ENCODE assay signal across 22 mouse cellular contexts in the genomic region with DNA sequence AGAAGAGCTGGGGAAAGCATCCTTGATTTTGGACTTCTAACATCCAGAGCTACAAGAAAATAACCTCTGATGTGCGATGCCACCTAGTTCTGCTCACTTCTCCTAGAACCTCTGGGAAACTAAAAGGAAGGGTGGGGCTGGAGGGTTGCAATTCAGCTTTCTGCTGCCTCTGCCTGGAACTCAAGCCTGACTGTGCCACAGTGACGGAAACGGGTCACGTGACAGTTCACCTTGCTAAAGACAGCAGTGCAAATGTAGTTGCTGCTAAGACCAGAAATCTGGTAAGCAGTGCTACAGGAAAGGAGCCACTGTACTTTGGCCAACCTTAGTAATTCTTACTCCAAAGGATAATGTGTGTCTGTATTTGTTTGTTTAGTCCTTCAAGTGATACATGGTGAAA. TPM values are rescaled to one million over a fixed set of nuclear protein-coding genes. Genes with fewer than 3 reads are reported as not detected.
A peak's percentile ranks its signal among the peaks of the same experiment; 100 is the strongest.
DNase-seq lines count a peak whose midpoint lies in the region; ATAC-seq and TF ChIP-seq lines count a peak whose summit lies in the region.
"Had no signal": no experiment of that assay in that cellular context is flagged by ENCODE, and none has a peak within 500 bp of the region (broad histone marks: within the 10 kb centered on the region; RNA-seq: fewer than 3 reads in every experiment).

No protein-coding gene starts in this region.

- DNase-seq in CH12.LX (ENCODE audit: extremely low read depth) (no peak), ZHBTc4 (ENCODE audit: low read depth, low spot score) (peak; percentile 41)
- no peak for DNase-seq in left cerebral cortex, adult 9 months (ENCODE audit: low spot score in 2 of 2)
- DNase-seq in gastrocnemius, postnatal 36 days, result no peak
- DNase-seq: adrenal gland, adult 2 months; adrenal gland, postnatal 10 days; adrenal gland, postnatal 25 days; cerebellum, adult 11 months; cerebellum, adult 2 months; cerebellum, adult 9-10 months; cerebellum, postnatal 10 days; cerebellum, postnatal 25 days; forebrain, postnatal 0 days had no signal

- no peak overlapping the region for H3K27ac ChIP-seq in CH12.LX (ENCODE audit: insufficient read depth, low read depth)
- H3K27ac ChIP-seq in intestine, embryonic 16.5 days (ENCODE audit: low read length), result no peak overlapping the region
- H3K27ac ChIP-seq: embryonic facial prominence, embryonic 10.5 days; embryonic facial prominence, embryonic 12.5 days; forebrain, embryonic 13.5 days; forebrain, embryonic 15.5 days had no signal

- H3K27me3 ChIP-seq in C2C12 (ENCODE audit: control insufficient read depth, insufficient read depth, insufficient read length) (peaks cover 22% of the 10 kb centered on the region), CH12.LX (replicated peaks) (no peaks in the 10 kb centered on the region)
- peaks cover 18% of the 10 kb centered on the region for H3K27me3 ChIP-seq in intestine, embryonic 16.5 days (replicated peaks; ENCODE audit: control insufficient read depth, insufficient read depth, low read length)

- no peak overlapping the region for H3ac ChIP-seq in C2C12 (ENCODE audit: control insufficient read depth, insufficient read length, low read depth)

- intact Hi-C loops in gastrocnemius, postnatal 36 days (cut with DNase I), result no loop called here

- H3K9me3 ChIP-seq in CH12.LX (replicated peaks; ENCODE audit: low read length), result peaks cover 8% of the 10 kb centered on the region
- no peaks in the 10 kb centered on the region for H3K9me3 ChIP-seq in intestine, embryonic 16.5 days (ENCODE audit: control insufficient read depth, low read length)
- H3K9me3 ChIP-seq: embryonic facial prominence, embryonic 10.5 days; embryonic facial prominence, embryonic 12.5 days; forebrain, embryonic 13.5 days; forebrain, embryonic 15.5 days had no signal

- in situ Hi-C loops in CH12.LX (cut with MboI; ENCODE audit: low pct_ligation_motif_present, low pct_unique_long_range_greater_than_20kb, low sequenced_read_pairs), result no loop called here

- no peaks in the 10 kb centered on the region for H3K36me3 ChIP-seq in C2C12 (ENCODE audit: control insufficient read depth, insufficient read depth)
- no peaks in the 10 kb centered on the region for H3K36me3 ChIP-seq in CH12.LX (replicated peaks in 1 of 2; ENCODE audit: control insufficient read depth in 1 of 2, insufficient read depth in 1 of 2, low read length in 1 of 2)
- H3K36me3 ChIP-seq in intestine, embryonic 16.5 days (ENCODE audit: control insufficient read depth, insufficient read depth, low read length), result no peaks in the 10 kb centered on the region
- H3K36me3 ChIP-seq: embryonic facial prominence, embryonic 10.5 days; embryonic facial prominence, embryonic 12.5 days; forebrain, embryonic 15.5 days; G1E had no signal

- H3K79me2 ChIP-seq in C2C12 (ENCODE audit: control insufficient read depth, insufficient read depth) (no peaks in the 10 kb centered on the region), CH12.LX (replicated peaks; ENCODE audit: control insufficient read depth, extremely low read depth, insufficient read depth, poor library complexity, severe bottlenecking) (no peaks in the 10 kb centered on the region)

- H3K9ac ChIP-seq in CH12.LX (ENCODE audit: insufficient read depth, low read depth), result no peak overlapping the region
- H3K9ac ChIP-seq in intestine, embryonic 16.5 days (ENCODE audit: low read depth, low read length), result no peak overlapping the region
- H3K9ac ChIP-seq: embryonic facial prominence, embryonic 12.5 days; forebrain, embryonic 13.5 days; forebrain, embryonic 15.5 days; forebrain, postnatal 0 days had no signal

- H3K4me2 ChIP-seq in CH12.LX (ENCODE audit: insufficient read depth, low read depth, poor library complexity, severe bottlenecking), result no peak overlapping the region
- H3K4me2 ChIP-seq in intestine, embryonic 16.5 days (ENCODE audit: low read depth, low read length), result no peak overlapping the region
- H3K4me2 ChIP-seq: embryonic facial prominence, embryonic 12.5 days; forebrain, embryonic 13.5 days; forebrain, embryonic 15.5 days had no signal

- H3K79me3 ChIP-seq in C2C12 (ENCODE audit: low read depth), result no peaks in the 10 kb centered on the region

- TF ChIP-seq CTCF in C2C12 (IDR thresholded peaks at IDR 0.05; ENCODE audit: control insufficient read depth, insufficient read depth, insufficient read length), result no peak
- TF ChIP-seq CTCF in CH12.LX (conservative IDR thresholded peaks at IDR 0.05 in 1 of 2, IDR thresholded peaks at IDR 0.05 in 1 of 2; ENCODE audit: low read depth in 2 of 2, low read length in 2 of 2), result no peak

- TF ChIP-seq EP300 in CH12.LX (IDR thresholded peaks at IDR 0.05; ENCODE audit: low read length), result no peak

- no peak overlapping the region for H3K4me3 ChIP-seq in C2C12 (ENCODE audit: insufficient read depth, poor library complexity, severe bottlenecking)
- H3K4me3 ChIP-seq in CH12.LX (replicated peaks in 1 of 3; ENCODE audit: low read depth in 2 of 3, low read length in 2 of 3, poor library complexity in 1 of 3), result no peak overlapping the region
- no peak overlapping the region for H3K4me3 ChIP-seq in intestine, embryonic 16.5 days (ENCODE audit: low read length)
- H3K4me3 ChIP-seq: embryonic facial prominence, embryonic 10.5 days; embryonic facial prominence, embryonic 12.5 days; forebrain, embryonic 13.5 days; forebrain, embryonic 15.5 days had no signal

- ATAC-seq in intestine, embryonic 16.5 days, result no peak
- ATAC-seq: CD4-positive, CD25-positive, alpha-beta regulatory T cell, adult 4 months; forebrain, embryonic 13.5 days; forebrain, embryonic 15.5 days; forebrain, postnatal 0 days; Patski had no signal

- TF ChIP-seq RAD21 in CH12.LX (IDR thresholded peaks at IDR 0.05; ENCODE audit: low read depth, low read length), result no peak

- peaks cover 10 to 56% of the 10 kb centered on the region in 2 experiments for H3K4me1 ChIP-seq in CH12.LX (ENCODE audit: control insufficient read depth in 1 of 2, insufficient read depth in 2 of 2)
- peaks cover 10% of the 10 kb centered on the region for H3K4me1 ChIP-seq in intestine, embryonic 16.5 days (ENCODE audit: control insufficient read depth, insufficient read depth, low read length)

- dilution Hi-C loops in CH12.LX (cut with MboI; ENCODE audit: extremely low pct_ligation_motif_present, extremely low pct_unique_long_range_greater_than_20kb, low sequenced_read_pairs), result no loop called here

- no peak for TF ChIP-seq POLR2A in CH12.LX (IDR thresholded peaks at IDR 0.05; ENCODE audit: low read depth, low read length)

- 87% methylated on average over 4 of the region's 4 CpGs for WGBS in intestine, embryonic 16.5 days

TF ChIP-seq in C2C12, 6 proteins besides CTCF, POLR2A, EP300 and RAD21:
- TF ChIP-seq USF1 (IDR thresholded peaks at IDR 0.05; ENCODE audit: low read depth) (peak; percentile 24), FOSL1 (IDR thresholded peaks at IDR 0.05; ENCODE audit: insufficient read depth, low read length, poor library complexity, severe bottlenecking) (no peak), MAX (IDR thresholded peaks at IDR 0.05) (no peak)

TF ChIP-seq in CH12.LX, 34 proteins besides CTCF, POLR2A, EP300 and RAD21:
- peak; percentile 60 for TF ChIP-seq USF1 (IDR thresholded peaks at IDR 0.05; ENCODE audit: low read depth, low read length)
- peak; percentile 45; the same call in 1 of the 2 replicates for TF ChIP-seq USF2 (conservative IDR thresholded peaks at IDR 0.05; ENCODE audit: low read depth, low read length)
- TF ChIP-seq MAX (IDR thresholded peaks at IDR 0.05; ENCODE audit: low read length), result no peak
- TF ChIP-seq CHD1 (IDR thresholded peaks at IDR 0.05; ENCODE audit: low read depth, low read length), result no peak
- TF ChIP-seq ZC3H11A (IDR thresholded peaks at IDR 0.05; ENCODE audit: low read depth, low read length), result no peak
- TF ChIP-seq MXI1 (IDR thresholded peaks at IDR 0.05; ENCODE audit: low read depth, low read length), result no peak
- TF ChIP-seq IRF4 (IDR thresholded peaks at IDR 0.05; ENCODE audit: low read depth, low read length), result no peak
- no peak for TF ChIP-seq ELF1 (IDR thresholded peaks at IDR 0.05; ENCODE audit: low read depth, low read length)
- no peak for TF ChIP-seq SIN3A (IDR thresholded peaks at IDR 0.05; ENCODE audit: low read length)
- no peak for TF ChIP-seq MYC (IDR thresholded peaks at IDR 0.05; ENCODE audit: low read depth, low read length)
- TF ChIP-seq MEF2A (IDR thresholded peaks at IDR 0.05; ENCODE audit: borderline replicate concordance, low read depth, low read length), result no peak

RNA-seq across cellular contexts. Expression of a gene that starts 3.7 kb away (rescaled TPM):
- polyA plus RNA-seq in C2C12 (2012; fragmentation: generic; extraction: Trizol), result not detected
- not detected in 2 replicates for total RNA-seq in CH12.LX (2012; rRNA removed)
- not detected in 2 replicates for total RNA-seq in CH12.LX (2014; rRNA removed)
- polyA plus RNA-seq in CH12.LX (2012; ENCODE audit: insufficient read length, low read depth), result 0.21 TPM in 1 of 2 replicates, not detected in the other
- total RNA-seq in gastrocnemius, postnatal 36 days (2021), result not detected
- not detected in 2 replicates for polyA plus RNA-seq in intestine, embryonic 16.5 days (2015; fragmentation: Nextera tagmentation; extraction: Ambion mirVana)
- total RNA-seq: adrenal gland, adult 2 months; adrenal gland, postnatal 10 days; adrenal gland, postnatal 25 days had no signal
- polyA plus RNA-seq: adrenal gland, adult 2 months; CD4-positive, CD25-positive, alpha-beta regulatory T cell, adult 4 months; cerebellum, adult 2 months; G1E; Patski had no signal

RNA-seq across cellular contexts. Expression of a gene that starts 37.4 kb away (rescaled TPM):
- polyA plus RNA-seq in C2C12 (2012; fragmentation: generic; extraction: Trizol) (not detected), CH12.LX (2012; ENCODE audit: insufficient read length, low read depth) (not detected in 2 replicates)
- total RNA-seq in CH12.LX (2012; rRNA removed) (not detected in 2 replicates), CH12.LX (2014; rRNA removed) (not detected in 2 replicates)
- total RNA-seq in gastrocnemius, postnatal 36 days (2021), result under 1 TPM; 0.66 to 0.96 TPM
- polyA plus RNA-seq in intestine, embryonic 16.5 days (2015; fragmentation: Nextera tagmentation; extraction: Ambion mirVana), result 1.2 TPM in 2 replicates
- polyA plus RNA-seq: CD4-positive, CD25-positive, alpha-beta regulatory T cell, adult 4 months; G1E had no signal
